Mouse (Mus musculus): ENCODE data around the gene Rnase2b.

DNA sequence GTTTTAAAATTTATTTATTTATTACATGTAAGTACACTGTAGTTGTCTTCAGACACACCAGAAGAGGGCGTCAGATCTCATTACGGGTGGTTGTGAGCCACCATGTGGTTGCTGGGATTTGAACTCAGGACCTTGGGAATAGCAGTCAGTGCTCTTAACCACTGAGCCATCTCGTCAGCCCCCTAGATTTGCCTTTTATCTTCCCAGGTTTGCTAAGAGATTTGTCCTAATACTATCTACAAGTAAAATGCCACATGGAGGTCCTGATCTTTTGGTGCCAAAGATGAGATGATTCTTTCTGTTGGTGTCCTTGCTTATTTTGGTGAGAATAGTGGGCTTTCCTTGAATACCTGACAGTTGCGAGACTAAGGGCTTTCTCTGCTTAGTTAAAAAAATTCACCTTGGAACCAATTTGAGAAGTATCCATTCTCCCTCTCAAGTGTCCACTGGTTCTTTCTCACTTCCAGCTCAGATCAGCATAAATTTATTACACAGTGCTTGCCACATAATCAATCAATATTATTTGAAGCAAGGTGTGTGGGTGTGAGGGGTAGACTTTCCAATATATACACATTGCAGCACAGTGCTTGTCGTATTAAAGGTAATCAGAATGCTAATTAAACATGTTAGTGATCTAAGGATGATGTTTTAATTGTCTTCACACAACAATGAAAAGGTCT lies 5.9 kb upstream of the Rnase2b start:
- TF ChIP-seq CTCF (IDR thresholded peaks at IDR 0.05; ENCODE audit: control insufficient read depth, insufficient read depth, insufficient read length) (no peak), USF1 (IDR thresholded peaks at IDR 0.05; ENCODE audit: low read depth) (no peak), CEBPB (IDR thresholded peaks at IDR 0.05; ENCODE audit: low read depth) (no peak), MAX (IDR thresholded peaks at IDR 0.05) (no peak), MYOD1 (IDR thresholded peaks at IDR 0.05; ENCODE audit: control insufficient read depth, insufficient read length, low read depth) (no peak), MYOG (IDR thresholded peaks at IDR 0.05; ENCODE audit: control insufficient read depth, extremely low read depth, insufficient read length) (no peak), FOSL1 (IDR thresholded peaks at IDR 0.05; ENCODE audit: insufficient read depth, low read length, poor library complexity, severe bottlenecking) (no peak)
